Mouse (Mus musculus) midbrain, embryonic 14.5 days (tissue): Measurements from ENCODE around the gene Mcemp1. TPM values are rescaled to one million over a fixed set of nuclear protein-coding genes. Genes with fewer than 3 reads are reported as not detected.

Experiments used
- ATAC-seq: fragments of 200-750 bp; cut with Nextera tagmentation; 2 replicates; pipeline ENCODE4 v1.8.0; 2017; ENCODE audit warnings: moderate number of reproducible peaks, moderate library complexity; ENCODE audit not compliant: low FRiP score, low TSS enrichment
- DNase-seq: peaks from one replicate; pipeline ENCODE4 v3.0.0-alpha.2; 2015
- H3K27ac ChIP-seq: fragments of 300-500 bp; sonication (generic); replicated peaks from 2 replicates; pipeline ENCODE4 v1.5.1; 2014; ENCODE audit warnings: mild to moderate bottlenecking, low read depth, low read length, moderate library complexity
- H3K27me3 ChIP-seq: fragments of 300-500 bp; sonication (generic); 2 replicates; pipeline ENCODE4 v1.6.1; 2014; ENCODE audit warnings: low read length, control low read depth, mixed read lengths; ENCODE audit not compliant: control insufficient read depth, insufficient read depth
- H3K36me3 ChIP-seq: fragments of 300-500 bp; sonication (generic); 2 replicates; pipeline ENCODE4 v1.6.1; 2014; ENCODE audit warnings: low read length, control low read depth; ENCODE audit not compliant: control insufficient read depth, insufficient read depth
- H3K4me1 ChIP-seq: fragments of 300-500 bp; sonication (generic); 2 replicates; pipeline ENCODE4 v1.6.1; 2014; ENCODE audit warnings: mild to moderate bottlenecking, antibody characterized with exemption, low read length, control low read depth; ENCODE audit not compliant: control insufficient read depth, insufficient read depth
- H3K4me2 ChIP-seq: fragments of 300-500 bp; sonication (generic); 2 replicates; pipeline ENCODE4 v1.6.1; 2014; ENCODE audit warnings: mild to moderate bottlenecking, low read length, moderate library complexity
- H3K4me3 ChIP-seq: fragments of 300-500 bp; sonication (generic); replicated peaks from 2 replicates; pipeline ENCODE4 v1.5.1; 2014; ENCODE audit warnings: low read depth, low read length
- H3K9ac ChIP-seq: fragments of 300-500 bp; sonication (generic); replicated peaks from 2 replicates; pipeline ENCODE4 v1.6.1; 2014; ENCODE audit warnings: mild to moderate bottlenecking, low read length, moderate library complexity
- H3K9me3 ChIP-seq: fragments of 300-500 bp; sonication (generic); 2 replicates; pipeline ENCODE4 v1.6.1; 2016; ENCODE audit warnings: low read length, control low read depth, mixed read lengths; ENCODE audit not compliant: control insufficient read depth
- WGBS: fragments of 180-500 bp; shearing (Covaris S2); extraction: QIAGEN DNeasy Blood & Tissue Kit; methylation state at CpG from one replicate; pipeline ENCODE4 v1.1.7; 2014; 5-methylcytosine and 5-hydroxymethylcytosine counted together
- polyA plus RNA-seq: library from polyadenylated mRNA; unstranded; fragments of >200 nt; fragmentation: Nextera tagmentation; extraction: Ambion mirVana; gene quantifications from 2 replicates; pipeline ENCODE4 v1.2.1, GENCODE M21; 2014

The Mcemp1 gene
- polyA plus RNA-seq, 1 experiment from 2014 or later: 0.14 TPM

DNA sequence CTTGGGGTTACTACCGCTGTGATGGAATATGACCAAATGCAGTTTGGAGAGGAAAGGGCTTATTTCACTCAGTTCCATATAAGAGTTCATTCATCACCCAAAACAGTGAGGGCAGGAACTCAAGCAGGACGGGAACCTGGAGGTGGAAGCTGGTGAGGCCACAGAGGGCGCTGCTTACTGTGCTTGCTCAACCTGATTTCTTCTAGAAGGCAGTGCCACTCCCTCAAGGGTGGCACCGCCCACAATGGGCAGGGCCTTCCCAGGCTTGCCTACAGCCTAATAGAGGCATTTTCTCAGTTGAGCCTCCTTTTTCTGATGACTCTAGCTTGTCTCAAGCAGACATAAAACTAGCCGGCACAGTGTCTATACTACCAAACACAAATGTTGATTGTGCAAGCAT is 19.8 kb upstream of the Mcemp1 start:
- Histone ChIP-seq H3K27ac (no peak overlapping the region), H3K4me1 (no peaks in the 10 kb centered on the region), H3K27me3 (no peaks in the 10 kb centered on the region), H3K36me3 (no peaks in the 10 kb centered on the region), H3K9ac (no peak overlapping the region), H3K4me3 (no peak overlapping the region), H3K9me3 (no peaks in the 10 kb centered on the region), H3K4me2 (no peak overlapping the region)
- WGBS: 24% methylated on average over 5 of the region's 5 CpGs
- DNase-seq (no peak), ATAC-seq (no peak)

DNA sequence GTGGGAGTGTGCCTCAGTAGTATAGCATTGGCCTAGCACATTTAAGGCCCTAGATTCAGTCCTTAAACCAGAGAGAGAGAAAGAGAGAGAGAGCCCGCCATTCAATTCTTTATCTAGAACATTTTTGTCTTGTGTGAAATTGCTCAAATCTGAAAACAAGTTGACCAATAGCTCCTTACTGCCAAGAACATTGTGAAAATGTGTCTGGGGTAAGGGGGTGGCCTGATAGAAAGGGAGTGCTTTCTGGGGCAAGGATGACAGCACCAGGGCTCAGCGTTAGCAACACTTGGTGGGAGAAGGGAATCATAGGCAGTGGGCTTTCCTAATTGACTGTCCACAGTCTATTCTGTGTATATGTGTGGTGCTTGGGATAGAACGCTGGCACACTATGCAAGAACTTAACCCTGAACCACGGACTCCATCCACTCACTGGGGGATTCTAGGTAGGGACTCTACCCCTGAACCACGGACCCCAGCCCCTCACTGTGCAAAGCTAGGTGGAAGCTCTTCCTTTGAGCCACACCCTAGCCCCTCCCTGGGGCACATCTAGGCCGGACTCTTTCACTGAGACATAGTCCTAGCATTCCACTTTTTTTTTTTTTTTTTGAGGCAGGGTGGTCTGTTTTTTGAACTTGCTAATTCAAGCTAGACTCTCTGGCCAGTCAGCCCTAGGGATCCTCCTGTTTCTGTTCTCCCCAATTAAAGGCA is 18.6 kb upstream of the Mcemp1 start:
- no peaks in the 10 kb centered on the region for H3K27me3 ChIP-seq
- no peak overlapping the region for H3K9ac ChIP-seq
- H3K9me3 ChIP-seq: no peaks in the 10 kb centered on the region
- DNase-seq (no peak), ATAC-seq (no peak)
- H3K4me1 ChIP-seq: no peaks in the 10 kb centered on the region
- H3K27ac ChIP-seq: no peak overlapping the region
- no peak overlapping the region for H3K4me2 ChIP-seq
- no peaks in the 10 kb centered on the region for H3K36me3 ChIP-seq
- H3K4me3 ChIP-seq: no peak overlapping the region
- 85% methylated on average over 6 of the region's 6 CpGs for WGBS

DNA sequence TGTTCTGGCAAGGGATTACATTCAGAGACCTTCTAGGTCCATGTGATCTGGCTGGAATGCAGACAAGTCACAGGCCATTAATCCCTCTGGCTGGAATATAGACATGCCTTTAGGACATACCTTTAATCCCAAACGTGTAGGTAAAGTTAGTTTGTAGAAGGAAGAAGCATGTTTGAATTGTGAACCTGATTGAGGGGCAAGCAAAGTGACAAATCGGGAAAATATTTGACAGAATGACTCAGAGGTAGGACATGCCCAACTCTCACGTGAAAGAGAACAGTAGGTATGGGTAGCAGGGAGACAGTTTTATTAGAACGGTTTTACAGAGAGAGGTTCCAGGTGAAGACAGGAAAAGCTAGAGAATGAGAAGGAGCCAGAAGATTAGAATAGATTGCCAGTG is 18.0 kb upstream of the Mcemp1 start:
- no peak for DNase-seq
- Histone ChIP-seq H3K27me3 (no peaks in the 10 kb centered on the region), H3K9me3 (no peaks in the 10 kb centered on the region), H3K9ac (no peak overlapping the region), H3K4me1 (no peaks in the 10 kb centered on the region), H3K36me3 (no peaks in the 10 kb centered on the region), H3K4me3 (no peak overlapping the region), H3K4me2 (no peak overlapping the region), H3K27ac (no peak overlapping the region)
- WGBS: 83% methylated on average over 4 of the region's 4 CpGs
- no peak for ATAC-seq

DNA sequence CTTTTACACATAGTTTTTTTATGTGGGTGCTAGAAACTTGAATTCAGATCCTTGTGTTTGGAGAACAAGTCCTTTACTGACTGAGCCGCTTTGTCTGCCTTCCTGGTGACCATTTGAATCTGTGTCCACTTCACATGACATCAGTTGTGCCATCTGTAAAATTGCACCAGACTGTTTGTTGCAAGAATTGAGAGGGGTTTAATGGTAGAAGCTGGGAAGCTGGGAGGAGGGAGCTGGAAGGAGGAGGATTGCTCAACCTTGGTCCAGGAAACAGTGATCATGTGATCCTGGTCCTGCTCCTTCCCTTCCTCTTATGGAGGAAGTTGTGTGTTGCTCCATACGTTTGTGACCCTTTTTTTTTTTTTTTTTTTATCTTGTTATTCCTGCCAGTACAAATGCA is 17.3 kb upstream of the Mcemp1 start:
- no peak overlapping the region for H3K4me3 ChIP-seq

DNA sequence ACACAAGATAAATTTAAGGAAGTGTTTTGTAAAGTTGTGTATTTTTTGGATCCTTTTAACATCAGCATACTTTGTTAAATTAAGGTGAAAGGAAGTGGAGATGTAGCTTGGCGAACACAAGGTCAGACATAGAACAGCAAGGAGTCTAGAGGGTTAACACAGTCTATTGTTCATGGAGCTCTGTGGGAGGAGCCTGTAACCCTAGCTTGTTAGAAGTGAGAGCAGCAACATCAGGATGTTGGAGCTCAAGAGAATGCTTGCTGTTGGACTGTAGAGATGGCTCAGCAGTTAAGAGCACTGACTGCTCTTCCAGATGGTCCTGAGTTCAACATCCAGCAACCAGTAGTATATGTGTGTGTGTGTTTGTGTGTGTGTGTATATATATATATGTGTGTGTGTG is 16.6 kb upstream of the Mcemp1 start:
- no peak overlapping the region for H3K27ac ChIP-seq
- H3K9ac ChIP-seq: no peak overlapping the region
- 31% methylated on average over 1 of the region's 1 CpGs for WGBS
- no peak overlapping the region for H3K4me2 ChIP-seq
- H3K4me1 ChIP-seq: no peaks in the 10 kb centered on the region
- DNase-seq (no peak), ATAC-seq (no peak)
- H3K27me3 ChIP-seq: no peaks in the 10 kb centered on the region
- H3K4me3 ChIP-seq: no peak overlapping the region
- H3K36me3 ChIP-seq: no peaks in the 10 kb centered on the region
- H3K9me3 ChIP-seq: no peaks in the 10 kb centered on the region

More for the DNA sequence above, 17.3 kb upstream of the Mcemp1 start:
- Histone ChIP-seq H3K27ac (no peak overlapping the region), H3K4me2 (no peak overlapping the region), H3K9ac (no peak overlapping the region), H3K36me3 (no peaks in the 10 kb centered on the region), H3K27me3 (no peaks in the 10 kb centered on the region), H3K4me1 (no peaks in the 10 kb centered on the region), H3K9me3 (no peaks in the 10 kb centered on the region)
- 77% methylated on average over 2 of the region's 2 CpGs for WGBS
- DNase-seq: no peak
- ATAC-seq: no peak

DNA sequence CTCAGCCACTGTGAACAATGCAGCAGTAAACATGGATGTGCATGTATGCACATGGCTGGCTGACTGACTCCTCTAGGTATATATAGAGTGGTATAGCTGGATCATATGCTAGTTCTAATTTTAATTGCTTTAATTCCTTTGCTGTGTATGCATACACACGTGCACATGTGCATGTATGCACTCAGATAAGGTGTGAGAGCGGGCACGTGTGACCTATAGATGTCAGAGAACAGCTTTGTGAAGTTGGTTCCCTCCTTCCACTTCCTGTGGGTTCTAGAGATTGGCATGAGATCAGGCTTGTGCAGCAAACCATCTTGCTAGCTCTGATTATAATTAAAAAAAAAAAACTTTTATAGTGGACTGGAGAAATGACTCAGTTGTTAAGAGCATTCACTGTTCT is 12.7 kb upstream of the Mcemp1 start:
- ATAC-seq (no peak), DNase-seq (no peak)
- Histone ChIP-seq H3K4me2 (no peak overlapping the region), H3K4me1 (peaks cover 8% of the 10 kb centered on the region; the same call in 1 of the 2 replicates), H3K4me3 (no peak overlapping the region), H3K27ac (no peak overlapping the region), H3K36me3 (no peaks in the 10 kb centered on the region), H3K9me3 (no peaks in the 10 kb centered on the region), H3K27me3 (no peaks in the 10 kb centered on the region), H3K9ac (no peak overlapping the region)
- 68% methylated on average over 3 of the region's 3 CpGs for WGBS

DNA sequence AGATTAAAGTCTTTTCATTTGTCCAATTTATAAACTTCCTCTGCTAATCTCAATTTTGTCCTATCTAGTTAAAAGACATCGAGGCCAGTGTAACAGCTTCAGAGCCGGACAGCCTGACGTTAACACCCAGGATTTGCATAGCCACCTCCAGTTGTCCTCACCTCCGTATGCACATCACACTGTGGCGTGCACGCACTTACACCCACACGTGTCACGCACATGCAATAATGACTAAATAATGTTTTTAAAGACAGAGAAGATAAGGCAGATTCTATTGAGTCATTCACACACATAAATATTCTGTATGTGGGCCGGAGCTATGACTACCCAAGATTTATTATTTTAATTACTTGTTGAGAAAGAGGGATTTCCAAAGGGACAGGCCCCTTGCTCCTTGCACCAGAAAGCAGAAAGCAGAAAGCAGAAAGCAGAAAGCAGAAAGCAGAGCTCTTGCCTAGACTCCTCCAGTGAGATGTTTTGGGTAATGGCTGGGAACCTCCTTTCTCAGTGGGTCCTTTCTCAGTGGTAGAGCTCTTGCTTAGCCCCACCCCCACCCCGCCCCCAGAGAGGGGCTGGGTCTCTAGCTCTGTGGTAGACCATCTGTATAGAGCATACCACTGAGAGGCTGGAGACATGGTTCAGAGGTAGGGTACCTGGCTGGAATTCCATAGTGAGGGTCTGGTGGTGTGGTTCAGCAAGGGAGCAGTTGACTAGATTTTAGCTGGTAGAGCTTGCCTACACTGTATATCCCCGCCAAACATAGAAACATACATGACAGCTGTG is 10.6 kb upstream of the Mcemp1 start:
- peaks cover 8% of the 10 kb centered on the region; the same call in 1 of the 2 replicates for H3K4me1 ChIP-seq
- no peaks in the 10 kb centered on the region for H3K27me3 ChIP-seq
- DNase-seq (no peak), ATAC-seq (no peak)
- H3K36me3 ChIP-seq: no peaks in the 10 kb centered on the region
- no peak overlapping the region for H3K4me2 ChIP-seq
- 78% methylated on average over 11 of the region's 11 CpGs for WGBS
- H3K9ac ChIP-seq: no peak overlapping the region
- H3K4me3 ChIP-seq: no peak overlapping the region
- H3K27ac ChIP-seq: no peak overlapping the region
- H3K9me3 ChIP-seq: no peaks in the 10 kb centered on the region

DNA sequence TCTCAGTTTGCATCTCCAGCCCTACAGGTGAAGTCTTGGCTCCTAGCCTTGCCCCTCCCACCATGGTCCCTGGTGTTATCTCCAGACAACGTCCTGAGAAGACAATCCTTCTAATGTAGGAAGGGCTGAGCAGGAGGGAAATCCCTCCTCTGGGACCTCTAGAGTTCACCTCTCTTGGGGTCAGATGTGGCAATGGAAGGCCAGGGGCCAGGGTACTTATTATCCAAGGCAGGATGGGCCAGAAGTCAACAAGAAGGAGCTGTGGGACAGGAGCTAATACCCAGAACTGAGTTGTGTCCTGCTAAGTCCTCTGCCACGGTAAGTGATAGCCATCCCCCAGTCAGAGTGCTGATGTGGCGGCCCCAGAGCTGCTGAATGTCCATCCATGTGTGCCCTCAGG is 10.0 kb upstream of the Mcemp1 start, which contains the start of gene Retn:
Gene Retn (plus strand): TSS at position 245 of the 400 bp plus-strand sequence.
- H3K27ac ChIP-seq: no peak within 1 kb of the TSS
- ATAC-seq (no peak), DNase-seq (no peak)
- WGBS: 78% methylated on average over 3 of the region's 3 CpGs
- no peaks in the 10 kb centered on the region for H3K27me3 ChIP-seq
- no peaks in the 10 kb centered on the region for H3K36me3 ChIP-seq
- no peaks in the 10 kb centered on the region for H3K9me3 ChIP-seq
- H3K4me3 ChIP-seq: no peak within 1 kb of the TSS
- H3K9ac ChIP-seq: no peak within 1 kb of the TSS
- no peak within 1 kb of the TSS for H3K4me2 ChIP-seq
- H3K4me1 ChIP-seq: peaks cover 8% of the 10 kb centered on the region; the same call in 1 of the 2 replicates
